Mouse (Mus musculus): ENCODE results near the gene Kbtbd6.
A peak's percentile ranks its signal among the peaks of the same experiment; 100 is the strongest.
"Not testable (repeated sequence)": the region's sequence is repeated elsewhere in the genome, so short reads cannot be mapped to it uniquely, and the experiment has no call there.

Kbtbd6 gene

DNA sequence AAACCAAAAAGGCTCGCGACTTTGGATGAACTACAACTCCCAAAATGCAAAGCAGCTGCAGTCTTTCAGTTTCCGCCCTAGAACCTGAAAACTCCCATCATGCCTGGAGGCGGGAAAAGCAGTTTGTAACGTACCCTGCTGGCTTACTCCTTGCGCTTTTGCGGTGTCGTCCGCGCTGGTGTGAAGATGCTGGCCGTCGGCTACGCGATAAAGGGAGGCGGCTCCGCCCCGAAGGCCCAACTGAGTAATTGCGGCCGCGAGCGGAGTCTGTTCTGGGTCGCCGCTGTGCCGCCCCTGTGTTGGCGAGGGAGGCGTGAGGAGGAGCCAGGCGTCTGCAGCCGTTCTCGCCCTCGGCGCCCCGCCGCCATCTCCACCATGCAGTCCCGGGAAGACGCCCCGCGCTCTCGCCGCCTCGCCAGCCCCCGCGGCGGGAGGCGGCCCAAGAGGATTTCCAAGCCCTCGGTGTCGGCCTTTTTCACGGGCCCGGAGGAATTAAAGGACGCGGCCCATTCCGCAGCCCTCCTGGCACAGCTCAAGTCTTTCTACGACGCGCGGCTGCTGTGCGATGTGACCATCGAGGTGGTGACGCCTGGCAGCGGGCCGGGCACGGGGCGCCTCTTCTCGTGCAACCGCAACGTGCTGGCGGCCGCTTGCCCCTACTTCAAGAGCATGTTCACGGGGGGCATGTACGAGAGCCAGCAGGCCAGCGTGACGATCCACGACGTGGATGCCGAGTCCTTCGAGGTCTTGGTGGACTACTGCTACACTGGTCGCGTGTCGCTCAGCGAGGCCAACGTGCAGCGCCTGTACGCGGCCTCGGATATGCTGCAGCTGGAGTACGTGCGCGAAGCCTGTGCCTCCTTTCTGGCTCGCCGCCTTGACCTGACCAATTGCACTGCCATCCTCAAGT lies at the start of gene Kbtbd6:
Gene Kbtbd6 (plus strand): TSS at position 155 of the 910 bp plus-strand sequence.
- peak; percentile 71 to 79 for DNase-seq

- DNase-seq: no peak
Observed at GRCm38 (mm10) chr14:79407641-79408040, 44.0 kb upstream of the Kbtbd6 start.

GRCm38 (mm10) chr14:79409278-79409830 lies 42.3 kb upstream of the Kbtbd6 start:
- no peak for DNase-seq

GRCm38 (mm10) chr14:79410662-79411061 lies 41.0 kb upstream of the Kbtbd6 start:
- no peak for DNase-seq

- DNase-seq: no peak
Observed at GRCm38 (mm10) chr14:79413121-79413520, 38.5 kb upstream of the Kbtbd6 start.

GRCm38 (mm10) chr14:79420083-79420685 lies 31.5 kb upstream of the Kbtbd6 start:
- DNase-seq: no peak

DNA sequence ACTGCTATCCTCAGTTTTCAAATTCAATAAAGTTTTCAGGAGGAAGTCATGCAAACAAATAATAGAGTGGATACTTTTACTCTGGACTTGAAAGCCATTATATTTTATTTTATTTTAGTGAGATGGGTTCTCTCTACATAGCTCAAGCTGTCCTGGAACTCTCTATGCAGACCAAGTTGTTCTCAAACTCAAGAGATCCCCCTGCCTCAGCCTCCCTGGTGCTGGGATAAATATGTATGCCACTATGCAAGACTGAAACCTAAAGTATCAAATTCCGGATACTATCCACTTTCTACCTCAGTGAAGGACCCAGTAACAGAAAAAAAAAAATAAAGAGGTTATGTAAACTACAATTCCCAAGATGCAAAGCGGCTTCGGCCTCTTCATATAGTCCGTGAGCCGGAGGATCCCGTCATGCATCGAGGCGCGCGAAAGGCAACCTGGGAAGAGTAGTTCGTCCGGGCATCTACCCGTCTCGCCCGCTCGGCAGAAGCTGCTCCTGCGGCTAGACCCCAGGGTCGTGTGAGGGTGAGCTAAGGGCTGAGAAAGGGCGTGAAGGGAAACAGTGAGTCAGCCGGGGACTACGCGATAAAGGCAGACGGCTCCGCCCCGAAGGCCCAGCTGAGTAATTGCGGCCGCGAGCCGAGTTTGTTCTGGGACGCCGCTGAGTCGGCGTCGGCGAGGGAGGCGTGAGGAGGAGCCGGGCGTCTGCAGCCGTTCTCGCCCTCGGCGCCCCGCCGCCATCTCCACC lies 25.5 kb upstream of the Kbtbd6 start, which contains the start of gene Kbtbd7:
Gene Kbtbd7 (plus strand): TSS at position 533 of the 751 bp plus-strand sequence.
- DNase-seq: peak; percentile 88 to 92

GRCm38 (mm10) chr14:79426730-79427365 lies 24.8 kb upstream of the Kbtbd6 start:
- DNase-seq: peak in 1 of 2 experiments; percentile 22

GRCm38 (mm10) chr14:79434068-79434467 lies 17.6 kb upstream of the Kbtbd6 start:
- DNase-seq: no peak

- DNase-seq: no peak
Observed at GRCm38 (mm10) chr14:79440655-79441054, 11.0 kb upstream of the Kbtbd6 start.

- no peak for DNase-seq
Observed at GRCm38 (mm10) chr14:79441441-79441840, 10.2 kb upstream of the Kbtbd6 start.

- DNase-seq: no peak
Observed at GRCm38 (mm10) chr14:79444601-79445000, 7.0 kb upstream of the Kbtbd6 start.

DNA sequence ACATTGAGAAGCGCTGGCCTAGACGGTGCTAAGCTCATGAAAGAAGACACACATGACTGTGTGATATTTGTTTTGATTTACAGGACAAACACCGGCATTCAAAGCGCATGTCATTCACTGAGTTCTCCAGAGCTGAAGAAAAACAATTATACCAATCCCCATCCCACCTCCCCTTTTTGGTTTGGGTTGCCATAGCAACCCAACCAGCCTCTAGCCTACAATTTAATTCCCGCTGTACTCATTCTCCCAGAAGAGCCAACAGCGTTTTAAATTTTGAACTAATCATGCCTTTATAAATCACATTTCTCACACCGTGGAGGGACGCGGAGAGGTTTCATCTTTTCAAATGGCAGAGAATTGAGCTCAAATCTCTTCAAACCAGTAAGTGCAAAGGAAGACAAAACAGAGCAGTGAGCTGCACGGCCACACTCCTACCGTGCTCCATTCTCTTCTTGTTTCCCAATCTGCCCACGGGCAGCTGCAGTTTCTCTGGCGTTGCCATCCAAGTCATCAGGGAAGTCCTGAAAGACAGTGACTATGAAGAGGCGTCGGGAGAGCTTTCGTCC lies 6.5 kb upstream of the Kbtbd6 start:
- no peak for DNase-seq

GRCm38 (mm10) chr14:79452591-79452934 lies 928 bp downstream of the Kbtbd6 start:
- not testable (repeated sequence) for DNase-seq

DNA sequence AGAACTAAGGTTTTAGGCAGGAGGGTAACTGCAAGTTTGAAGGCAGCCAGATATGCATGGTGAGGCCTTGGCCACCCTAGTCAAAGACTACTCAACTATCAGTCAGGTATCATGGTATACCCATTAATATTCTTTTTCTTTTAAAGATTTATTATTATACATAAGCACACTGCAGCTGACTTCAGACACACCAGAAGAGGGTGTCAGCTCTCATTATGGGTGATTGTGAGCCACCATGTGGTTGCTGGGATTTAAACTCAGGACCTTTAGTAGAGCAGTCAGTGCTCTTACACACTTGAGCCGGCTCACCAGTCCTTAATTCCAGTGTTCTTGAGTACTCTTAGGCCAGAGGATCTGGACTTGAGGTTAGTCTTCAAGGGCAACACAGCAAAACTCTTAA lies 8.8 kb downstream of the Kbtbd6 start:
- no peak for DNase-seq

DNA sequence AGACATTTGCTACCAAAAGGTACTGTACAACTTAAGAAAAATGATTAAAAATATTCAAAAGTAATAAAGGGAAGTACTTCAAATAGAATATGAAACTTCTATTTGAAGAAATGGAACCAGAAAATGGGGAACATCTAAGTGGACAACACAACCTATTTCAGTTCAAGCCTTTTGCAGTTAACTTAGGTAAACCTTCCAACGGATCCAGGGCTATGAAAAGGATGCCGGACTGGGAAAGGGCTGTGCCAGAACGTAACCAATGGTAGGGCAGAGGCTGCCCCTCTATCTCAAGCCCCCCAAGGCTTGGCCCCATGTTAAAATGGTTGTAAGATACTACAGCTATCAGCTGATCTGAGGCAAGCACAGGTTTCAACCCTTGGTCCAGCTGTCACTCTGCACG lies 9.4 kb downstream of the Kbtbd6 start:
- no peak for DNase-seq

DNA sequence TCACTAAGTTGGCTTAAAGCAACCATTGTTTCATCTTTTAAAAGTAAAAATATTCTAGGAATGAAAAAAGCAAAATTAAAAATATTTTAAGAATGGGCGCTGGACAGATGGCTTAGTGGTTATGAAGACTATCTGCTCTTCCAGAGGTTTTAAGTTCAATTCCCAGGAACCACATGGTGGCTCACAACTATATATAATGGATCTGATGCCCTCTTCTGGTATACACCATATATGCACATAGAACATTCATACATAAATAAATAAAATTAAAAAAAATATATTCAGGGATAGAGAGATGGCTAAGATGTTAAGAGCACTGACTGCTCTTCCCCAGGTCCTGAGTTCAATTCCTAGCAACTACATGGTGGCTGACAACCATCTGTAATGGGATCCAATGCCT lies 14.0 kb downstream of the Kbtbd6 start:
- DNase-seq: no peak

- peak; percentile 49 to 53 for DNase-seq
Observed at GRCm38 (mm10) chr14:79467621-79468020, 16.0 kb downstream of the Kbtbd6 start.

- no peak for DNase-seq
Observed at GRCm38 (mm10) chr14:79473384-79473783, 21.7 kb downstream of the Kbtbd6 start.

DNA sequence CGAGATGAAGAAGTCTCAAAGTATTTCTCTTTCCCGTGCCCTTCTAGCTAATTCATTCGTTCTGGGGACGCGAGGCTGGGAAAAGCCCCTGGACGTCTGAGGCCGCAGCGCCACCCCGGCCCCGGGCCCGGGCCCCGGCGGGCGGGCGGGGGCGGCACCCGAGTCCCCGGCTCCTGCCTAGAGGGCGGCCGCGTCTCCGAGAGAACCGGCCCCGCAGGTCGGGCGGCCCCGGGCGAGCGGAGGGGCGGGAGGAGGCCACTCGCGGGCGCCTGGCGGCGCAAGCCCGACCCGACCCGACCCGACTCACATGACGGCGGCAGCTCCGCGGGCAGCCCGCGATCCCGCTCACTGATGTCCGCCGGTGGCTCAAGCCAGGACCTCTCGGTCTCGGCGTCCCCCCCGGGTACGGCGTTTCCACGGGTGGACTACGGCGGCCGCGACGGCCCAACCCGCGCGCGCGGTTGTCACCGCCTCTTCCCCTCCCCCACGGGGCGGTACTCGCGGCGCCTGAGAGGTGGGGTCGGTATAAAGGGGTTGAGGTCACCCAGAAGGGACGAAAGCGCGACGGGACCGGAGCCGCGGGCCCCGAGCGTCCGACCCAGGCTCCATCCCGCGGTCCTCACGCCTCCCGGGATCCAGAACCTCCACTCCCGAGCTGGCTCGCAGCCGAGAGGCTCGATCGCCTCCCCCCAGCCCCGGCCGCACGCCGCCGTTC lies 29.1 kb downstream of the Kbtbd6 start, which contains the start of gene Elf1:
Gene Elf1 (plus strand): TSS at position 571 of the 715 bp plus-strand sequence.
- peak; percentile 98 for DNase-seq
